21 mouse cellular contexts compared by ENCODE assay signal in genomic region chr1:160309951-160310350, GRCm38 (mm10).
A peak's percentile ranks its signal among the peaks of the same experiment; 100 is the strongest.
DNase-seq lines count a peak whose midpoint lies in the region; ATAC-seq and TF ChIP-seq lines count a peak whose summit lies in the region.
"Had no signal": no experiment of that assay in that cellular context is flagged by ENCODE, and none has a peak within 500 bp of the region (broad histone marks: within the 10 kb centered on the region; RNA-seq: fewer than 3 reads in every experiment).

No protein-coding gene starts in this region.

- no peaks in the 10 kb centered on the region for H3K36me3 ChIP-seq in lung, embryonic 15.5 days
- H3K36me3 ChIP-seq in small intestine, adult 2 months (ENCODE audit: control insufficient read depth, insufficient read depth, low read length), result no peaks in the 10 kb centered on the region
- H3K36me3 ChIP-seq in thymus, adult 2 months (ENCODE audit: control insufficient read depth, insufficient read depth, low read length), result no peaks in the 10 kb centered on the region
- H3K36me3 ChIP-seq: hindbrain, embryonic 10.5 days; neural tube, embryonic 13.5 days had no signal

- peak overlapping the region; percentile 16 for H3K27ac ChIP-seq in lung, embryonic 15.5 days
- peak overlapping the region; percentile 24 for H3K27ac ChIP-seq in small intestine, adult 2 months (ENCODE audit: insufficient read depth, low read depth, low read length)
- no peak overlapping the region for H3K27ac ChIP-seq in thymus, adult 2 months (ENCODE audit: control insufficient read depth, insufficient read depth, low read length)
- H3K27ac ChIP-seq: forebrain, embryonic 13.5 days; hindbrain, embryonic 10.5 days; hindbrain, postnatal 0 days; liver, embryonic 14.5 days; neural tube, embryonic 13.5 days had no signal

- H3K4me3 ChIP-seq in lung, embryonic 15.5 days, result no peak overlapping the region
- no peak overlapping the region for H3K4me3 ChIP-seq in small intestine, adult 2 months (ENCODE audit: low read depth, low read length)
- no peak overlapping the region for H3K4me3 ChIP-seq in thymus, adult 2 months (ENCODE audit: control insufficient read depth, insufficient read depth, low read length)
- H3K4me3 ChIP-seq: erythroblast, embryonic 14.5 days; forebrain, embryonic 13.5 days; hindbrain, embryonic 10.5 days; neural tube, embryonic 13.5 days had no signal

- H3K4me1 ChIP-seq in lung, embryonic 15.5 days, result peaks cover 19% of the 10 kb centered on the region; the same call in 1 of the 2 replicates
- H3K4me1 ChIP-seq in small intestine, adult 2 months (ENCODE audit: control insufficient read depth, insufficient read depth, insufficient read length, low read length), result peaks cover 12% of the 10 kb centered on the region; the same call in 1 of the 2 replicates
- peaks cover 9% of the 10 kb centered on the region for H3K4me1 ChIP-seq in thymus, adult 2 months (replicated peaks; ENCODE audit: control insufficient read depth, insufficient read depth, low read length)

- H3K9me3 ChIP-seq in lung, embryonic 15.5 days, result no peaks in the 10 kb centered on the region
- H3K9me3 ChIP-seq: forebrain, embryonic 13.5 days; hindbrain, embryonic 10.5 days; neural tube, embryonic 13.5 days had no signal

- H3K9ac ChIP-seq in lung, embryonic 15.5 days, result no peak overlapping the region
- H3K9ac ChIP-seq: forebrain, embryonic 13.5 days; liver, embryonic 14.5 days; neural tube, embryonic 13.5 days had no signal

- WGBS in lung, embryonic 15.5 days, result 47% methylated on average over 5 of the region's 5 CpGs
- 31% methylated on average over 5 of the region's 5 CpGs for WGBS in small intestine, adult 2 months
- WGBS in thymus, adult 2 months, result 83% methylated on average over 5 of the region's 5 CpGs

- peak; percentile 16 for DNase-seq in kidney, adult 18-20 months
- DNase-seq in kidney, postnatal 4 days, result no peak
- DNase-seq in lung, postnatal 14 days, result no peak
- peak; percentile 68 for DNase-seq in R1 (ENCODE audit: low read depth, low spot score)
- DNase-seq in thymus, adult 2 months, result no peak
- no peak for DNase-seq in cerebellum, postnatal 14 days
- DNase-seq: adrenal gland, postnatal 10 days; cerebellum, adult 9-10 months; midbrain, embryonic 14.5 days; right cerebral cortex, adult 18-20 months; thymus, adult 18-20 months had no signal

- TF ChIP-seq POLR2A in small intestine, adult 2 months (IDR thresholded peaks at IDR 0.05; ENCODE audit: low read depth, low read length), result no peak
- no peak for TF ChIP-seq POLR2A in thymus, adult 2 months (IDR thresholded peaks at IDR 0.05; ENCODE audit: control insufficient read depth, extremely low read depth, insufficient read depth, low read length, poor library complexity)

- no peak for ATAC-seq in lung, embryonic 15.5 days (ENCODE audit: borderline replicate concordance, extremely low read depth, low FRiP score, low TSS enrichment)
- ATAC-seq: activated CD4-positive, CD25-positive, alpha-beta regulatory T cell, adult 4 months; forebrain, embryonic 13.5 days; hindbrain, postnatal 0 days; intestine, postnatal 0 days had no signal

- no peak overlapping the region for H3K4me2 ChIP-seq in lung, embryonic 15.5 days
- H3K4me2 ChIP-seq: forebrain, embryonic 13.5 days; neural tube, embryonic 13.5 days had no signal

- no peaks in the 10 kb centered on the region for H3K27me3 ChIP-seq in lung, embryonic 15.5 days
- H3K27me3 ChIP-seq in small intestine, adult 2 months (ENCODE audit: control insufficient read depth, insufficient read depth, low read length), result no peaks in the 10 kb centered on the region
- no peaks in the 10 kb centered on the region for H3K27me3 ChIP-seq in thymus, adult 2 months (ENCODE audit: control insufficient read depth, insufficient read depth, low read length)
- H3K27me3 ChIP-seq: forebrain, embryonic 13.5 days; neural tube, embryonic 13.5 days had no signal

- no peak for TF ChIP-seq CTCF in small intestine, adult 2 months (IDR thresholded peaks at IDR 0.05; ENCODE audit: extremely low read depth, insufficient read length, insufficient replicate concordance, low read depth, low read length)
- TF ChIP-seq CTCF in thymus, adult 2 months (IDR thresholded peaks at IDR 0.05; ENCODE audit: borderline replicate concordance, control insufficient read depth, extremely low read depth, insufficient read depth, low read length, poor library complexity), result no peak

Comparison
In these comparisons a context has a peak if more than half of its experiments do, and no peak if none do; other contexts are left out.
1. DNase-seq: peak in kidney, adult 18-20 months (single experiment) and R1 (single experiment); none in kidney, postnatal 4 days (0 of 2), lung, postnatal 14 days (single experiment), thymus, adult 2 months (single experiment) and cerebellum, postnatal 14 days (0 of 2).